Mouse (Mus musculus): ENCODE measurements around the gene Acot7. TPM values are rescaled to one million over a fixed set of nuclear protein-coding genes. Genes with fewer than 3 reads are reported as not detected.

Acot7 gene
- polyA plus RNA-seq, 1 experiment from 2014 or later, result 72.5 TPM

DNA sequence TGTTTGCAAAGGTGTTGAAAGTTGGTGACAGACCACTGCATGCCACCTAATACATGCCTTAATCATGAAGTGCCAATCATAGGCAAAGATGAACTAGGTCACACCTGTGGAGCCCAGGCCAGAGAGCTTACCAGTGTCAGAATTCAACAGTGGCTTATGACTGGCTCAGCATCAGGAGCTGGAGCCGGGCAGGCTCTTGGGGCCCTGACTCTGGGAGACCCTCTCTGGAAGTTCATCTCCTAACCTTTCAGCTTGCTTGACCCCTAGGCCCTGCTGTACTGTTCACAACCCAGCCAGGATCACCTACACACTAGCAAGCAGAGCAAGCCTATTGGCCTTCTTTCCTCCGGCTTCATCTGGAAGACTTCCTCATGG, 41.1 kb upstream of the Acot7 start:
- H3K36me3 ChIP-seq, result no peaks in the 10 kb centered on the region
- H3K9me3 ChIP-seq, result no peaks in the 10 kb centered on the region
- ATAC-seq (ENCODE audit: borderline replicate concordance, extremely low read depth, low FRiP score, low TSS enrichment), result no peak
- WGBS, result 83% methylated on average over 2 of the region's 2 CpGs
- no peak overlapping the region for H3K4me3 ChIP-seq
- peaks cover 17% of the 10 kb centered on the region for H3K4me1 ChIP-seq
- H3K9ac ChIP-seq, result no peak overlapping the region
- peaks cover 62% of the 10 kb centered on the region for H3K27me3 ChIP-seq
- H3K4me2 ChIP-seq, result no peak overlapping the region
- no peak overlapping the region for H3K27ac ChIP-seq

DNA sequence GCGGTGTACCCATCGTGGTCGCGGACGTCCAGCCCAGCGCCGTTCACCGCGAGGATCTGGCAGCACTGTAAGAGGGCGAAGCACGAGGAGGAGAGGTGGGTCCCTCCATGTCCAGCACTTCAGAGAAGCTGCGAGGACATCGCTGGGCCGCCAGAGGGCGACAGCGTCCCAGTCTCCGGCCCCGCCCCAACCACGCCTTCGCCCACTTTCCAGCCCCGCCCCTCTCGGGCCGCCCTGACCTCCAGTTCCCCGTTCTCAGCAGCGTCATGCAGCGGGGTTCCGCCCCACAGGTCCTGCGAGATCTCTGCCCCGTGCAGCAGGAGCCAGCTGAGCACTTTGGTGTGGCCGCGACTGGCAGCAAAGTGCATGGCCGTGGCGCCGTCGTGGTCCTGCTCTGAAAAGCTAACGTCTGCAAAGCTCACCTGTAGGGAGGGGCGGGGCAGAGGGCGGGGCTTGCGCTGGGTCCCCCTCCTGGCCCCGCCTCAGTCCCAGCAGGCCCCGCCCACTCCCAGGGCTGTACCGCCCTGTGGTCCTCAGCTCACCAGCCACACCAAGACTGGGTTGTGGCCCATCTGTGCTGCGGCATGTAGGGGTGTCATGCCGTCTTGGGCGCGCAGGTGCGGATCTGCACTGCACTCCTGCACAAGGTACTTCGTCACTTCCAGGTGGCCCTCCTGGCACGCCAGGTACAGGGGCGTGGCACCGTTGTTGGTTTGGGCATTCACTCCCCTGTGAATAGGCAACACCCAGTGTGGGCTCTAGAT, 39.3 kb upstream of the Acot7 start:
- ATAC-seq (ENCODE audit: borderline replicate concordance, extremely low read depth, low FRiP score, low TSS enrichment), result peak; percentile 91
- Histone ChIP-seq H3K36me3 (no peaks in the 10 kb centered on the region), H3K4me2 (peak overlapping the region; percentile 89), H3K9ac (no peak overlapping the region), H3K27ac (peak overlapping the region; percentile 58), H3K27me3 (peaks cover 46% of the 10 kb centered on the region), H3K4me1 (peaks cover 10% of the 10 kb centered on the region), H3K9me3 (no peaks in the 10 kb centered on the region), H3K4me3 (peak overlapping the region; percentile 54)
- 2% methylated on average over 51 of the region's 51 CpGs for WGBS

GRCm38 (mm10) chr4:152140441-152140840, 37.5 kb upstream of the Acot7 start:
- H3K9ac ChIP-seq, result no peak overlapping the region
- no peak overlapping the region for H3K4me3 ChIP-seq
- no peak for ATAC-seq (ENCODE audit: borderline replicate concordance, extremely low read depth, low FRiP score, low TSS enrichment)
- H3K4me2 ChIP-seq, result no peak overlapping the region
- H3K9me3 ChIP-seq, result no peaks in the 10 kb centered on the region
- peaks cover 10% of the 10 kb centered on the region for H3K4me1 ChIP-seq
- peaks cover 38% of the 10 kb centered on the region for H3K27me3 ChIP-seq
- 27% methylated on average over 6 of the region's 6 CpGs for WGBS
- H3K36me3 ChIP-seq, result no peaks in the 10 kb centered on the region
- no peak overlapping the region for H3K27ac ChIP-seq

- no peaks in the 10 kb centered on the region for H3K9me3 ChIP-seq
- H3K9ac ChIP-seq, result no peak overlapping the region
- no peak overlapping the region for H3K4me3 ChIP-seq
- no peak for ATAC-seq (ENCODE audit: borderline replicate concordance, extremely low read depth, low FRiP score, low TSS enrichment)
- no peak overlapping the region for H3K4me2 ChIP-seq
- peaks cover 10% of the 10 kb centered on the region for H3K4me1 ChIP-seq
- H3K27me3 ChIP-seq, result peaks cover 38% of the 10 kb centered on the region
- H3K36me3 ChIP-seq, result no peaks in the 10 kb centered on the region
- 63% methylated on average over 8 of the region's 8 CpGs for WGBS
- no peak overlapping the region for H3K27ac ChIP-seq
Observed at GRCm38 (mm10) chr4:152141521-152142135, 36.3 kb upstream of the Acot7 start.

GRCm38 (mm10) chr4:152143632-152144031, 34.3 kb upstream of the Acot7 start:
- no peaks in the 10 kb centered on the region for H3K36me3 ChIP-seq
- peaks cover 27% of the 10 kb centered on the region for H3K27me3 ChIP-seq
- H3K9ac ChIP-seq, result no peak overlapping the region
- no peak overlapping the region for H3K27ac ChIP-seq
- no peaks in the 10 kb centered on the region for H3K9me3 ChIP-seq
- H3K4me3 ChIP-seq, result no peak overlapping the region
- no peak for ATAC-seq (ENCODE audit: borderline replicate concordance, extremely low read depth, low FRiP score, low TSS enrichment)
- H3K4me1 ChIP-seq, result peaks cover 6% of the 10 kb centered on the region
- no peak overlapping the region for H3K4me2 ChIP-seq
- 26% methylated on average over 1 of the region's 1 CpGs for WGBS

DNA sequence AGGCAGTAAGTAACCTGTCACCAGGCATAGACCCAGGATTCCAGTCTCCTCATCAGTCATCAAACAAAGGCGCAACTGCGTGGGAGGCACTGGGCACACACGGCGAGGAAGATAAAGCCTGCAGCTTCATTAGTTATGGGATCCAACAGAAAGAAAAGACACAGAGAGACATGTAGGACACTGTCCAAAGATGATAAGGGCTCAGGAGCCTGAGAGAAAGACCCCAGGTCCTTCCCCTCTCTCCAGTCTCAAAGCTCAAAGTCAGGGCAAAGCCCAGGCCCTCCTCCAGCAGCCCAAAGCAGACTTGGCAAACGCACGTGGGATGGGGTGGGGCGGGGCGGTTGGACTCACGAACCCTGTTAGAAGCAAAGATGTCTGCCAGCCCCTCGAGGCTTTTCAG, 32.5 kb upstream of the Acot7 start:
- no peaks in the 10 kb centered on the region for H3K36me3 ChIP-seq
- no peak overlapping the region for H3K27ac ChIP-seq
- H3K4me2 ChIP-seq, result no peak overlapping the region
- no peak overlapping the region for H3K9ac ChIP-seq
- WGBS, result 57% methylated on average over 10 of the region's 10 CpGs
- ATAC-seq (ENCODE audit: borderline replicate concordance, extremely low read depth, low FRiP score, low TSS enrichment), result no peak
- no peak overlapping the region for H3K4me3 ChIP-seq
- H3K9me3 ChIP-seq, result no peaks in the 10 kb centered on the region
- H3K27me3 ChIP-seq, result peaks cover 25% of the 10 kb centered on the region
- no peaks in the 10 kb centered on the region for H3K4me1 ChIP-seq

GRCm38 (mm10) chr4:152146033-152146827, 31.7 kb upstream of the Acot7 start:
- no peak for ATAC-seq (ENCODE audit: borderline replicate concordance, extremely low read depth, low FRiP score, low TSS enrichment)
- no peaks in the 10 kb centered on the region for H3K4me1 ChIP-seq
- 64% methylated on average over 11 of the region's 11 CpGs for WGBS

DNA sequence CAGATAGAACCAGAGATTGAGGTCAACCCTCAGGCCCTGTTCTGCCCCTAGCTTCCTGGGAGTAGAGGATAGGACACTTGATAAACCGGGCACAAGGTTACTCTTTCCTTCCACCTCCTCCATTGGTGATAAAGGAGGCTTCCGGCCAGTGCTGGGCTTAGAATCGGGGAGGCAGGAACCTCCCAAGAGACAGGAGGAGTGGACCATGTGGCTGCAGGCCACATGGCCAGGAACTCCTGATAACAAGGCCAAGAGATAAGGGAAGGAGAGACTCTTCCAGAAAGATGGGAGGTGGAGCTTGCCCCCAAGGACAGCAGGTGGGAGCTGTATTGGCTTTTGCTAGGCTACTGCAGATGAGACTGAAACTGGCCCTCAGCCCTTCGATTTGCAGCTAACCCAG, 27.4 kb upstream of the Acot7 start:
- ATAC-seq (ENCODE audit: borderline replicate concordance, extremely low read depth, low FRiP score, low TSS enrichment), result no peak
- no peaks in the 10 kb centered on the region for H3K36me3 ChIP-seq
- peaks cover 59% of the 10 kb centered on the region for H3K27me3 ChIP-seq
- H3K4me3 ChIP-seq, result no peak overlapping the region
- H3K4me1 ChIP-seq, result peaks cover 5% of the 10 kb centered on the region; the same call in 1 of the 2 replicates
- no peak overlapping the region for H3K27ac ChIP-seq
- no peak overlapping the region for H3K9ac ChIP-seq
- H3K9me3 ChIP-seq, result no peaks in the 10 kb centered on the region
- WGBS, result 67% methylated on average over 4 of the region's 4 CpGs
- H3K4me2 ChIP-seq, result no peak overlapping the region

More at GRCm38 (mm10) chr4:152146033-152146827, 31.7 kb upstream of the Acot7 start:
- H3K9me3 ChIP-seq, result no peaks in the 10 kb centered on the region
- H3K27me3 ChIP-seq, result peaks cover 25% of the 10 kb centered on the region
- H3K9ac ChIP-seq, result no peak overlapping the region
- H3K4me2 ChIP-seq, result no peak overlapping the region
- H3K27ac ChIP-seq, result no peak overlapping the region
- no peaks in the 10 kb centered on the region for H3K36me3 ChIP-seq
- H3K4me3 ChIP-seq, result no peak overlapping the region

DNA sequence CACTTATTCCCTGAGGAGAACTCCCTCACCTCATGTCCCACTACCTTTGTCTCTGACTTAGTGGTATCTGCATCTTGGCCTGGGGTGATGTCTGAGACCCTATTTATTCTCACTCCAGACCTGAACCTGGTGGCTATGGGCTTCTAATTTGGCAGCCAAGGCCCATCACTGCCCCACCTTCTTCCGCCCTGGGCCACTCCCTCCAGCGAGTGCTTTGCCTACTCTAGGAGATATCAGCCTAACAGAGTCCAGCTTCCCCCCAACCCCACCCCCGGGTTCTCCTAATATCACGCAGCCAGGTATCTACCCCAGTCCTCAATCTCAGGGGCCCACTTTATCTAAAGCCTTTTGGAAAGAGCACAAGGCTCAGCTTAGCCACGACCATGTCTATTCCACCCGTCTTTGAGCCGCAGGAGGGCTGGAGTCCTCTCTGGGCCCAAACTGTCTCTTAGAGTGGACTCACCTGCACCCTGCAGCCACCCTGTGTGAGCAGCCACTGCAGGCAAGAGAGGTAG, 26.4 kb upstream of the Acot7 start:
- Histone ChIP-seq H3K36me3 (no peaks in the 10 kb centered on the region), H3K4me3 (peak overlapping the region; percentile 40), H3K4me2 (peak overlapping the region; percentile 80), H3K4me1 (peaks cover 5% of the 10 kb centered on the region; the same call in 1 of the 2 replicates), H3K27ac (no peak overlapping the region), H3K9me3 (no peaks in the 10 kb centered on the region), H3K27me3 (peaks cover 65% of the 10 kb centered on the region), H3K9ac (peak overlapping the region; percentile 35; the same call in 1 of the 2 replicates)
- no peak for ATAC-seq (ENCODE audit: borderline replicate concordance, extremely low read depth, low FRiP score, low TSS enrichment)
- WGBS, result 21% methylated on average over 7 of the region's 7 CpGs

DNA sequence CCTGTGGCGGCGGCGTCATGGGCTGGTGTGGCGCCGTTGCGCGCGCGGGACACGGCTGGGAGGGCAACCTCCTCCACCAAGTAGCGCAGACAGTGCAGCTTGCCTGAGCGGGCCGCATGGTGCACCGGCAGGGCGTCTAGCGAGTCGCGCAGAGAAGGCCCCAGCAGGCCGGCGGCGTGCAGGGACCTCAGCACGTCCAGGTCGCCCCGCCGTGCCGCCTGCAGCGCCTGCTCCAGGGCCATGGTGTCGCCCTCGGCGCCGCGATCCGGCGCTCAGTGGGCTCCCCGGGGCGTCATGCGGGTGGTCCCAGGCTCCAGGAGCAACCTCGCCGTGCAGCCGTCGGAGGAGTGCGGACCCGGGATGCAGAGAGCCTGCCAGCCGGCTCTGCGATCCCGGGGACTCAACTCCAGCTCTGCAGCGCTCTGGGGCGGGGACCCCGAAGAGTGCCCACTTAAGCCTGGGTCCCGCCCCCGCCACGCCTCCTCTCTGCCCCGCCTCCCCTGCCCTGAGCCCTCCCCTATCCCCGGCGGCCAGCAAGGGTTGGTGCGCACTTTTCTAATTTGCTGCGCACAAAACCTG, 25.9 kb upstream of the Acot7 start, which contains the start of gene Espn:
Gene Espn, minus strand, starts transcription at position 406 of the 579 bp plus-strand sequence.
- ATAC-seq (ENCODE audit: borderline replicate concordance, extremely low read depth, low FRiP score, low TSS enrichment), result peak; percentile 87

DNA sequence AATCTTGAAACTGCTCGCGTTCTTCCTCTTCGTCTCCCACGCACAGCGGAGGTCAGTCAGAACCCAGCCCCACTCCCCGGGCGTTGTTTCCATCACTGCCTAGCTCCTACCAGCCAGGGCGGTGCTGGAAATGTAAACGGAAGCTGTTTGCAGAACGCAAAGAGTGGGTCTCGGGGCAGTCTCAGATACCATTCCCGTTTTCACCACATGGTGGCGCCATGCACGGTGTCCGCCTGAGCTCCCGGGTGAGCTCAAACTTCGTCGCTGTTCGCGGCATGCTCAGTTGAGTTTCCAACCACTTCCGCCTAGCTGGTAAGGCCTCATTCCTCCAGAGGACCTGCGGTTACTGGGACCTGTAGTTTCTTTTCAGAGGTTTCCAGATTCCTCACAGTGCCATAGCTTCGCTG, 24.2 kb upstream of the Acot7 start:
- ATAC-seq (ENCODE audit: borderline replicate concordance, extremely low read depth, low FRiP score, low TSS enrichment), result peak; percentile 19; the same call in 1 of the 2 replicates
- WGBS, result 2% methylated on average over 23 of the region's 23 CpGs
- H3K27ac ChIP-seq, result no peak overlapping the region
- peaks cover 84% of the 10 kb centered on the region for H3K27me3 ChIP-seq
- H3K4me1 ChIP-seq, result peaks cover 13% of the 10 kb centered on the region
- no peaks in the 10 kb centered on the region for H3K9me3 ChIP-seq
- H3K4me3 ChIP-seq, result peak overlapping the region; percentile 15
- no peaks in the 10 kb centered on the region for H3K36me3 ChIP-seq
- H3K4me2 ChIP-seq, result peak overlapping the region; percentile 52
- H3K9ac ChIP-seq, result no peak overlapping the region

More for the DNA sequence above, 25.9 kb upstream of the Acot7 start, which contains the start of gene Espn:
- Histone ChIP-seq H3K4me1 (peaks cover 5% of the 10 kb centered on the region; the same call in 1 of the 2 replicates), H3K4me3 (peak within 1 kb of the TSS; percentile 40), H3K27me3 (peaks cover 67% of the 10 kb centered on the region), H3K9me3 (no peaks in the 10 kb centered on the region), H3K27ac (no peak within 1 kb of the TSS), H3K4me2 (peak within 1 kb of the TSS; percentile 80), H3K9ac (peak within 1 kb of the TSS; percentile 35; the same call in 1 of the 2 replicates), H3K36me3 (no peaks in the 10 kb centered on the region)
- 2% methylated on average over 50 of the region's 57 CpGs for WGBS

Data from lung, embryonic 15.5 days (tissue).